Mouse (Mus musculus): ENCODE data around the gene Cd36. TPM values are rescaled to one million over a fixed set of nuclear protein-coding genes. Genes with fewer than 3 reads are reported as not detected.
"Not testable (repeated sequence)": the region's sequence is repeated elsewhere in the genome, so short reads cannot be mapped to it uniquely, and the experiment has no call there.

The Cd36 gene
- 1.6 and 5.0 TPM in 2 replicates for polyA plus RNA-seq (2015; fragmentation: Nextera tagmentation; extraction: Ambion mirVana)

DNA sequence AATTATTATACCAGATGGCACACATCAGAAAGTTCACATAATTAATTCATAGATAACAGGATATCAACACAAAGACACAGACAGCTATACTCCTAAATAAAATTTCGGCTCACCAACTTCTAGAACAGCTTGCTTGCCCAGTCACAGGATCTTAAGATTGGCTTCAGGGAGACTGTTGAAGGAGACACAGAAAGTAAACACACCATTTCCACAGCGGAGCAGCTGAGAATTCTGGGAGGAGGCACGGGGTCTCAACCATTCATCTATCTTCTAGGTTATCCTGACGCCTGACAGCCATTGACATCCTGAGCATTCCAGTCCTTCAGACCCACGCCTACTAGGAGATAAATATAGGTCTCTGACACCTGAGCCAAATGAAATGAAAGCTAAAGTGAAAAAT, at the start of gene Cd36:
Cd36 (minus strand) TSS at position 204 of the 400 bp plus-strand sequence.
- H3K9ac ChIP-seq (replicated peaks): no peak within 1 kb of the TSS
- H3K4me3 ChIP-seq (replicated peaks): no peak within 1 kb of the TSS
- H3K36me3 ChIP-seq: no peaks in the 10 kb centered on the region
- H3K4me1 ChIP-seq (replicated peaks): no peaks in the 10 kb centered on the region
- no peaks in the 10 kb centered on the region for H3K9me3 ChIP-seq
- no peaks in the 10 kb centered on the region for H3K27me3 ChIP-seq
- no peak within 1 kb of the TSS for H3K27ac ChIP-seq
- ATAC-seq: no peak
- 70% methylated on average over 5 of the region's 5 CpGs for WGBS
- no peak within 1 kb of the TSS for H3K4me2 ChIP-seq (replicated peaks)

GRCm38 (mm10) chr5:17934501-17934900, 45.9 kb upstream of the Cd36 start:
- Histone ChIP-seq H3K4me3 (replicated peaks) (no peak overlapping the region), H3K4me1 (replicated peaks) (no peaks in the 10 kb centered on the region), H3K27me3 (no peaks in the 10 kb centered on the region), H3K9ac (replicated peaks) (no peak overlapping the region), H3K36me3 (no peaks in the 10 kb centered on the region), H3K9me3 (no peaks in the 10 kb centered on the region), H3K27ac (no peak overlapping the region), H3K4me2 (replicated peaks) (no peak overlapping the region)
- 45% methylated on average over 1 of the region's 1 CpGs for WGBS
- ATAC-seq: no peak

DNA sequence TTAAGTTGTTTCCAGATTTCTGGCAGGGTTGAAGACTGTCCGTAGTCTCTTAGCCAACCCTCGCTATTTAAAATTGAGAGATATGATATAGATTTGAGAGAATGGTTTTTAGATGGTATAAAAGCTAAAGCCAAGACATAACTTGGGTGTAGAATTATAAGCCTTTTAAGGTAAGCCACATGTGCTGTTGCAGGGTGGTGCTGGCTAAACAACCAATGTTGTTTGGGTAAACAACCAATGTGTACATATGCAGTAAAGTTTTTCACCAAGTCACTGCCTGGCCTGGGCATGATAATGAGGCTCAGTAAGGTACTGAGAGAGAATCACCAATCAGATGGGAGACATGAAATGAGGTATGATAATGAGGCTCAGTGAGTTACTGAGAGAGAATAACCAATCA, 43.0 kb upstream of the Cd36 start:
- not testable (repeated sequence) for H3K4me1 ChIP-seq (replicated peaks); H3K9me3 ChIP-seq; H3K36me3 ChIP-seq; H3K4me3 ChIP-seq (replicated peaks); H3K27me3 ChIP-seq; ATAC-seq; H3K4me2 ChIP-seq (replicated peaks); H3K9ac ChIP-seq (replicated peaks); H3K27ac ChIP-seq
- 98% methylated on average over 2 of the region's 2 CpGs for WGBS

GRCm38 (mm10) chr5:17929006-17929567, 40.5 kb upstream of the Cd36 start:
- ATAC-seq: no peak
- WGBS: 64% methylated on average over 7 of the region's 7 CpGs
- Histone ChIP-seq H3K9me3 (no peaks in the 10 kb centered on the region), H3K27me3 (no peaks in the 10 kb centered on the region), H3K4me2 (replicated peaks) (no peak overlapping the region), H3K36me3 (no peaks in the 10 kb centered on the region), H3K27ac (no peak overlapping the region), H3K4me3 (replicated peaks) (no peak overlapping the region), H3K4me1 (replicated peaks) (no peaks in the 10 kb centered on the region), H3K9ac (replicated peaks) (no peak overlapping the region)

GRCm38 (mm10) chr5:17928471-17928870, 39.9 kb upstream of the Cd36 start:
- H3K4me2 ChIP-seq (replicated peaks): no peak overlapping the region
- no peak for ATAC-seq
- H3K4me1 ChIP-seq (replicated peaks): no peaks in the 10 kb centered on the region
- no peak overlapping the region for H3K9ac ChIP-seq (replicated peaks)
- WGBS: 36% methylated on average over 4 of the region's 4 CpGs
- H3K4me3 ChIP-seq (replicated peaks): no peak overlapping the region
- H3K36me3 ChIP-seq: no peaks in the 10 kb centered on the region
- no peaks in the 10 kb centered on the region for H3K9me3 ChIP-seq
- no peaks in the 10 kb centered on the region for H3K27me3 ChIP-seq
- no peak overlapping the region for H3K27ac ChIP-seq

GRCm38 (mm10) chr5:17924085-17924518, 35.5 kb upstream of the Cd36 start:
- no peak for ATAC-seq
- Histone ChIP-seq H3K4me1 (replicated peaks) (no peaks in the 10 kb centered on the region), H3K4me2 (replicated peaks) (no peak overlapping the region), H3K27ac (no peak overlapping the region), H3K27me3 (no peaks in the 10 kb centered on the region), H3K9me3 (no peaks in the 10 kb centered on the region), H3K9ac (replicated peaks) (no peak overlapping the region), H3K36me3 (no peaks in the 10 kb centered on the region), H3K4me3 (replicated peaks) (no peak overlapping the region)
- 72% methylated on average over 2 of the region's 2 CpGs for WGBS

DNA sequence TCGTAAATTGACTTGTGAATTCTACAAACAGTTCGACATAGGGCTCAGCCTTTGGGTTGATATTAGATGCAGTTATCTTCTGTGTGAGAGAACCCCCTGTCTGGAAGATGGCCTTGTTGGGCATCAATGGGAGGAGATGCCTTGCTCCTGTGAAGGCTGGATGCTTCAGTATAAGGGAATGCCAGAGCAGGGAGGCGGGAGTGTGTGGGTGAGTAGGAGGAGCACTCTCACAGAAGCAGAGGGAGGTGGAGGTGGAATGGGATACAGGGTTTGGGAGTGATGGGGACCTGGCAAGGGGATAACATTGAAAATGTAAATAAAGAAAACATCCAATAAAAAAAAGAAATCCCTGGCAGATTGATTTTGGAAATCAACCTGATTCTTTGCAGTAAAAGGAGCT, 35.0 kb upstream of the Cd36 start:
- 90% methylated on average over 3 of the region's 3 CpGs for WGBS
- no peak for ATAC-seq
- Histone ChIP-seq H3K4me1 (replicated peaks) (no peaks in the 10 kb centered on the region), H3K9me3 (no peaks in the 10 kb centered on the region), H3K27me3 (no peaks in the 10 kb centered on the region), H3K9ac (replicated peaks) (no peak overlapping the region), H3K4me3 (replicated peaks) (no peak overlapping the region), H3K27ac (no peak overlapping the region), H3K36me3 (no peaks in the 10 kb centered on the region), H3K4me2 (replicated peaks) (no peak overlapping the region)

DNA sequence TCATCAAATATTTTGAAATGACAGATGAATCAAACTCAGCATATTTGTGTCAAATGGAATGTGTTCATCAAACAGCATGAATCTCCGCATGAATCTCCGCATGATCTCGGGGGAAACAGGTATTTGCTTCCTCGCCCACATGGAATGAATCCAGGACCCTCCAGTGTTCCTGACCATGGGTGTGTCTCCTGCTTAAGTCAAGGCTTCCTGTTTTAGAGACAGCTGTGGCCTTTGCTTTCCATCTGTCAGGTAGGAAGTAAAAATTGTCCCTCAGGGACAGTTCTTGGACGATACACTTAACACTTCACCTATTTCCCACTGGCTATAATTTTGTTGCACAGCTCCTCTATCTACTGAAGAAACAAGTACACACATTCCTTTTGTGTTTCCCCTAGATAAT, 30.4 kb upstream of the Cd36 start:
- Histone ChIP-seq H3K9me3 (no peaks in the 10 kb centered on the region), H3K27me3 (no peaks in the 10 kb centered on the region), H3K27ac (no peak overlapping the region), H3K36me3 (no peaks in the 10 kb centered on the region), H3K9ac (replicated peaks) (no peak overlapping the region), H3K4me1 (replicated peaks) (no peaks in the 10 kb centered on the region), H3K4me3 (replicated peaks) (no peak overlapping the region), H3K4me2 (replicated peaks) (no peak overlapping the region)
- ATAC-seq: no peak
- WGBS: 86% methylated on average over 5 of the region's 5 CpGs

DNA sequence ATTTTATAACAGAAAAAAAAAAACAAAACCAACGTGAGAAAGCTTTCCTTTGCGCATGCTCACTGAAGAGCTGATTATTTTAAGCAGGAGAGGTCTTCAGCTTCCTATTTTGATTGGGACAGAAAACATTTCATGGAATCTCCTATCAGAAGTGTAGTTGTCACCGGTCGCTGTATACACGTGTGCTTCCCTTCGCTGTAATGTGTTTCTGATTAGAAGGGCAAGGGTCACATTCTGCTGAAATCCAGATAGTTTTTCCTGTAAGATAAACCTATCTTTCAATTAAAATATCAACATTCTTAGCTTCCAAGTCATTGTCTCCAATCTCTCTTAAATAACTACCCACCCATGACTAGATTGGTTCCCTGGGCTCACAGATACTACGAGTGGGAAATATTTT, 16.2 kb upstream of the Cd36 start:
- Histone ChIP-seq H3K27me3 (no peaks in the 10 kb centered on the region), H3K4me3 (replicated peaks) (no peak overlapping the region), H3K36me3 (no peaks in the 10 kb centered on the region), H3K9ac (replicated peaks) (no peak overlapping the region), H3K27ac (no peak overlapping the region), H3K4me1 (replicated peaks) (no peaks in the 10 kb centered on the region), H3K4me2 (replicated peaks) (no peak overlapping the region), H3K9me3 (no peaks in the 10 kb centered on the region)
- WGBS: 81% methylated on average over 7 of the region's 7 CpGs
- ATAC-seq: no peak

GRCm38 (mm10) chr5:17898948-17899347, 10.3 kb upstream of the Cd36 start:
- Histone ChIP-seq H3K36me3 (no peaks in the 10 kb centered on the region), H3K9ac (replicated peaks) (no peak overlapping the region), H3K4me3 (replicated peaks) (no peak overlapping the region), H3K4me2 (replicated peaks) (no peak overlapping the region), H3K27me3 (no peaks in the 10 kb centered on the region), H3K9me3 (no peaks in the 10 kb centered on the region), H3K4me1 (replicated peaks) (no peaks in the 10 kb centered on the region), H3K27ac (no peak overlapping the region)
- WGBS: 84% methylated on average over 3 of the region's 3 CpGs
- no peak for ATAC-seq

DNA sequence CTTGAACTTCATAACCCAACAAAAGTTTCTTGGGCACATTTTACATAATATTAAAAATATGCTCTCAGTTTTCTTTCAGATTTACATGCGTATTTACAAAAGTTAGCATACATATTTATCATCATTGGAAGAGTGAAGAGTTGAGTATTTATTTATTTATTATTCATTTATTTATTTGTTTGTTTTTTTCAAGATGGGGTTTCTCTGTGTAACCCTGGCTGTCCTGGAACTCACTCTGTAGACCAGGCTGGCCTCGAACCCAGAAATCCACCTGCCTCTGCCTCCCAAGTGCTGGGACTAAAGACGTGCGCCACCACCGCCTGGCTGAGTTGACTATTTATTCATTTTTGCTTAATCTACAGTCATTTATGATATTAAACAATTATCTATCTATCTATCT, 9.0 kb upstream of the Cd36 start:
- not testable (repeated sequence) for ATAC-seq; H3K4me1 ChIP-seq (replicated peaks); H3K27me3 ChIP-seq; H3K27ac ChIP-seq; H3K4me2 ChIP-seq (replicated peaks); H3K36me3 ChIP-seq; H3K4me3 ChIP-seq (replicated peaks); H3K9me3 ChIP-seq; H3K9ac ChIP-seq (replicated peaks)
- WGBS: 92% methylated on average over 5 of the region's 5 CpGs

- H3K27ac ChIP-seq: no peak overlapping the region
- no peak overlapping the region for H3K4me2 ChIP-seq (replicated peaks)
- H3K27me3 ChIP-seq: no peaks in the 10 kb centered on the region
- no peak overlapping the region for H3K9ac ChIP-seq (replicated peaks)
- no peaks in the 10 kb centered on the region for H3K36me3 ChIP-seq
- no peak overlapping the region for H3K4me3 ChIP-seq (replicated peaks)
- H3K9me3 ChIP-seq: no peaks in the 10 kb centered on the region
- no peaks in the 10 kb centered on the region for H3K4me1 ChIP-seq (replicated peaks)
- 67% methylated on average over 2 of the region's 2 CpGs for WGBS
- ATAC-seq: no peak
These were observed 5.1 kb upstream of the Cd36 start for GRCm38 (mm10) chr5:17893577-17894172.

- no peak for ATAC-seq
- no peak overlapping the region for H3K4me2 ChIP-seq (replicated peaks)
- H3K9ac ChIP-seq (replicated peaks): no peak overlapping the region
These were observed 690 bp upstream of the Cd36 start for GRCm38 (mm10) chr5:17889291-17889690.

More at GRCm38 (mm10) chr5:17889291-17889690, 690 bp upstream of the Cd36 start:
- no peak overlapping the region for H3K27ac ChIP-seq
- H3K4me1 ChIP-seq (replicated peaks): no peaks in the 10 kb centered on the region
- H3K4me3 ChIP-seq (replicated peaks): no peak overlapping the region
- 74% methylated on average over 1 of the region's 1 CpGs for WGBS
- H3K36me3 ChIP-seq: no peaks in the 10 kb centered on the region
- no peaks in the 10 kb centered on the region for H3K9me3 ChIP-seq
- no peaks in the 10 kb centered on the region for H3K27me3 ChIP-seq
